Mouse (Mus musculus) testis, postnatal 10 days (tissue): ENCODE results near the gene Pmp22.

ENCODE experiments used
- DNase-seq: peaks from one replicate; pipeline ENCODE4 v3.0.0; 2021; ENCODE audit warnings: low spot score

The Pmp22 gene

DNA sequence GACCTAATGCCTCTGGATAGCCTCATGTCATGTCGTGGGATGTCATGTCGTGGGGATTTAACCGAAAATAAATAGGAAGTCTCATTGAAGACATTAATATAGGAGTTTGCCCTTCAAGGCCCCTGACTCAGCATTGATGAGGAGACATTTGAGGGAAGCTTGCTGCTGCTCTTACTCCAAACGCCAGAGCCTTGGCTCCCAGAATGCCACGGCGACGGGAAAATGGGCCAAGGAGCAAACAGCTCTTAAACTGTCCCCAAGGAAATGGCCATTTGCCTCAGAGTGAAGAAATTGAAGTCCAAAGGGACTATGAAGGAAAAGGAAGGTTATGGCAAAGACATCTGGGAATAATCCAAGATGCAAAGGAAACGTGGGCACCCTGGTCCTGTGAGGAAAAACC is 34.8 kb downstream of the Pmp22 start:
- no peak for DNase-seq

DNA sequence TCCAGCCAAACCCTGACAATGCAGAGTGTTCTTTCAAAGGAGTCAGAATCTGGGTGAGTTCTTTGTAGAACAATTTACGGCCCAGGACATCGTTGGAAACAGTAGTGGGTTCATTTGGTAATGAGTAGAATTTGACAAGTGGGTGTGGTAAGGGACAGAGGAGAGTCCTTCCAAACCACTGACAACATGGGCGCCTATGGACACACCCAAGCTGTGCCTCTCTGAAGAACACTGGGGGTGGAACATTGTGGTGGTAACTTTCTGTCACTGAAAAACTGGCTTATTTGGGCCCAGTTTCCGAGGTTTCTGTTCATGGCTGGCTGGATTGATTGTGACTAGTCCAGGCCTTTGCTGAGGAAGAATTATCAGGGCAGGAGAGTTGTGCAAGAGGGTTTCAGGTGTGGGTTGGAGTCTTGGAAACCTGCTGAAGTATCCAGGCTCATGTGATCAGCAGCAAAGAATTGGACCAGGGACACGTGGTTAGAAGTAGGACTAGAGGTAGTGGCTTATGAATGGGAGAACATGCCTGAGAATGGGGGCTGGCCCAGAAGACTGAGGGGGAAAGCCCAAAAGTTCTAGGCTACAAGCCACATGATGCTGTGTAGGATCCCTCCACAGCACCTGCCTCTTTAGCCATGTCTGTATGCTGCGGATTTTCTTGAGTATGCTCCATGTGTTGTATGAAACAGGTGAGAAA is 35.4 kb downstream of the Pmp22 start:
- no peak for DNase-seq

GRCm38 (mm10) chr11:63164756-63165484 is 36.1 kb downstream of the Pmp22 start:
- no peak for DNase-seq

DNA sequence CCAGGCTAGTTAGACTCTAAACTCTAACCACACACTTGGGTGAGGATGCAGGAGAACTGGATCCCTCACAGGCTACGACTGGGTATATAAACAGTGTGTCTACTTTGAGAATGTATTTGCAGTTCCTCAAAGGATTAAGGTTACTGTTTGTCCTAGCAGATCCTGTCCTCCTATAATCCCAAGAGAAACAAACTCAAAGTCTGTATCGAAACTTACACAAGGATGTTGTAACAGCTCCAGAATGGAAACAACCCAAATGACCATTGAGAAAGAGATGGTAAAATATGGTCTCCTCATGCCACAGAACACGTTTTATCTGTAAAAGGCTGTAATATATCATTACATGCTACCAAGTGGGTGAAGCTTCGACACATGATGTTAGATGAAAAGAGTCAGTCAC is 39.0 kb downstream of the Pmp22 start:
- no peak for DNase-seq

DNA sequence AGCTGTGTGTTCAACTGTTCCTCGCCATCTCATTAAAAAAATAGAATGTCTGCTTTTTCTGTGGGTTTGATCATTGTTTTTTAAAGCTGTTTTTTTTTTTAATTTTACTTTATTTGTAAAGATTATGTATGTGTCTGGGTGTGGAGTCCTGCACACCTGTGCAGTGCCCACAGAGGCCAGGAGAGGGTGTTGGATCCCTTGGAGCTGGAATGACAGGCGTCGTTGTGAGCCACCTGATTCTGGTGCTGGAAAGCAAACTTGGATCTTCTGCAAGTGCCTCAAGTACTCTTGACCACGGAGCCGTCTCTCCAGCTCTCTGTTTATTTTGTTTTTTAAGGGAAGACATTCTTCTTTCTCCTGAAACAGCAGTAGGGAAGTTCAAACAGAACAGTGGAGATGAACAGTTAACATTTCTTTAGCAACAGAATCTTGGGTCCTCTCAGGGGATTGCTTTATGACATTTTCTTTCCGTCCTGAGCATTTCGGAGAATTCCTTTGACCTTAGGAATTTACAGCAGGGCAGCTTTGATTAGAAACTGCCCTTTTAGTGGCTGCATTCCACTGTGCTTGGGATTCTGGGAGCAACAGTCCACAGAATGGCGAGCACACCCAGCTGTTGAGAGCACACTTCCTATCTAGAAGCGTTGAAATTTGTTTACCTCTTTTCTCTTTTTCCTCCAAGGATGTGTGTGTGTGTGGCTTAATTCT is 39.9 kb downstream of the Pmp22 start:
- DNase-seq: no peak

- DNase-seq: no peak
Observed at GRCm38 (mm10) chr11:63171977-63172376, 43.2 kb downstream of the Pmp22 start.

DNA sequence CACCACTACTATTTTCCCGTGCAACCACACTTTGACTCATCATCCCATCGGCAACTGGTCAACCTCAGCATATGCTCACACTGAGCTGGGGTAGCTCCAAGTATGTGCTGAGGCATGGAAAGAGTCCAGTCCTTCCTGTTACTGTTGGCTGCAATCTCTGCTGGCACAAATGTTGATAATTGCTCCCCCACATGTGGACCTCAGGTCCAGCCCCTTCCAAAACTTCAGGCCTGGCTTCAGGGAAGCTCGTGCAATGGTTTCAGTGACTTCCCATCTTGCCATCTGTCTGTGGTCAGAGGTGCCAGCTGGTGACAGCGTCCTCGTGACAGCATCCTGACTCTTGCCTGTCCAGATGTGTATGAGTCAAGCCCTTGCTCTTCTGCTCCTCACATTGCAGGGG is 44.8 kb downstream of the Pmp22 start:
- no peak for DNase-seq

GRCm38 (mm10) chr11:63175302-63175701 is 46.5 kb downstream of the Pmp22 start:
- peak; percentile 56 for DNase-seq

DNA sequence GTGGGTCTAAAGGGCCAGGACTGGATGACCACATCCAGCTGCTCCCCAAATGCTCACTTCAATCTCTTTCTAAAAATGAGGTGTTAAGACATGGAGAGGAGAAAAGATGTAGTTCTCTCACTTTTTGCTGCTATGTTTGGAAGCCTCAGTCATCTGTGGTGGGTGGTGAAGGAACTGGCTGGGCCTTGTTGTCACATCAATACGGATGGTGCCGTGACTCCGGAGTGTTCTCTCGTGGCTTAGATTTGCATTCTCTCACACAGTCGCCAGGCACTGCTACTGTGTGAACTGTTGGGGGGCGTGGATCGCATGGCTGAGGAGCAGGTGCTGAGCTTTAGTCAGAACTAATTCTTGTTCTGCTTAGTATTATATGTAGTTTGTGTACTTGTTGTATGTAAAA is 47.6 kb downstream of the Pmp22 start:
- DNase-seq: no peak

DNA sequence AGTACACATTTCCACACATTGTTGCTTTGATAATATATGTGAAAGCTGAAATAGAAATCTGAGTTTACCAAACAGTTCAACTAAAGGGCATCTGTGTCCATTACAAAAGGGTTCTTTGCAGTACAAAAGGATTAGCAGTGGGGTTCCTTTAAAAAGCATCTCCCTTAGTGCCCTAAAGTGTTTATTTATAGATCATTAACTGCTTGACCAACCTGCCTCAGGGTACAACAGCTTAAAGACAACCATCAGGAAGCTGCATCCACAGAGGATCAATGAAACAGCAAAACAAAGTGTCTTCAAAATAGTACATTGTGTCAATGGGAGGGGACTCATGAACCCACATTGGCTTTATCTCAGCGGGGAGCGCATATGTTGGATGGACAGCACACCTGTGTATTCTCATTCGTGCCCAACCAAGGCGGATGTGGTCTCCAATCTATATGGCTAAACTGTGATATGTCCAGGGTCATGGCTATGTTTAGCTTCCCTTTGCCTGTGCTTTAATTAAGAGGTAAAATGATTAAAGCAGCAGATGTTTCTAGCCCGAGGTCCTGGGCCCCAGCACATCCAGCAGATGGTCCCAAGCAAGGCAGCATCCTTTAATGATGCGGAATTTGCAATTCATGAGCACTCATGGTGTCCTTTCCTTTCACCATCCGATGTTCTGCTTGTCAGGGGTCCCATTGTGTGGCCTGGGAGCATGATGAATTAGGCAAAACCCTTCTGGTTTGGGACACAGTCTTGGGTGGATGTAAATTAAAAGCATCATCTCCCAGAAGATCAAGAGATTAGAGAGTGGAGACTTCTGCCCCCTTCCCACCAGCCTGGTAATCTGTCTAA is 51.7 kb downstream of the Pmp22 start:
- no peak for DNase-seq

DNA sequence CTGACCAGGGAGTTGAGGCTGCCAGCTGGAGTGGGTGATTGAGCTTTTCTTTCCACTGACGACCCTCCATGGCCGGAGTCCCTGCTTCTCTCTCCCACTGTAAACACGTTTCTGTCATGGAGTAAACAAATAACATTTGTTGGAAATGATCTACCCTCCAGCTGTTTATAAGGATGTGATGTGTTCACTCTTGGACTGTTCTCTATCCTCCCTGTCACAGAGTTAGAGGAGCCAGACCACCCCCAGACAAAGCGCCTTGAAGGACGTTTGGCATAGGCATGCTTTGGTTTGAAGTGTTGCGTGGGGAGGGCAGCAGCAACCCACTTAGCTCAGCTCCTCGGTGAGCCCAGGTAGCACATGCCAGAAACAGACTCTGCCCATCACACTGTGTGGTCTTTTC is 60.0 kb downstream of the Pmp22 start:
- DNase-seq: no peak

DNA sequence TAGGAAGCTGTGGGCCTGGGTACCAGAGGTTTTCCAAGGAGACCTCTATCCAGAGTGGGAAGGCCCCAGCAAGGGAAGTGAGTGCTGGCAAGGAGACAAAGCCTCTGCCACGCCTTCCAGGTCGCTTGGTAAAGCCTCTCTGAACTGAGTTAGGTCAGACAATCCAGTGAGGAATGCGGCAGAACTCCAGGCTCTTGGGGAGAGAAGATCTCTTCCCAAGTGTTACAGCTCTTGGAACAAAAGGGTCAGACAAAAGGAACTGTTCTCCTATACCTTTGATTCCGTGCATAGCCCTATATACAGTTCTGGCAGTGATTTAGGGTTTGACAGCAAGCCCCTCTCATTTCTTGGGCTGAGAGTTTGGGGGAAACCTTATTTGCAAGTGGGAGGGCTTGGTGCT is 69.3 kb downstream of the Pmp22 start:
- DNase-seq: no peak

DNA sequence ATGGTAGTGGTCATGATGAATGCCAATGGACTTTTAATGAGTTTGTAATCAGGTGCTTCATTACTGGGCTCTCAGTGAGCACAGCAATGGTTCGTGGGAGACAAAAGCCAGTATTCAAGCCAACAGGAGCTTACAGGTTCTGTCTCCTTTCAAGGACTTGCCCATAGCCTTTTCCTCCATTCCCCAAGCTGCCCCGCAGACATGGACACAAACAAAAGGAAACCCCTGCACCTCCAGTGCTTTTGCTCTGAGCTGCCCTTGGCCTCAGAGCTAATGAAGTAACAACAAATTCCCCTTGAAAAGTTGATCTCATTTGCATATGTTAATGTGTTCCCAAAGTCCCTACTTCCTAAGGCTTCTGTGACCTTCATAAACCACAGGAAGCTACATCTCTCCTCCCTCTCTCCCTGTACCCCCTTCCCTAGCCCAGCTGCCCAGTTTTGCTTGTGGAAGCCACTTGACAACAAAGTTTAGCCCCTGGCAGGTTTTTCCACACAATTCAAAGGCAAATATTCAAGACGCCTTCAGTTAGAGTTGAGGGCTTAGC is 73.3 kb downstream of the Pmp22 start:
- no peak for DNase-seq
